Mouse (Mus musculus) olfactory bulb, adult 2 months (tissue): ENCODE measurements around the gene Sft2d2.

Experiments
- CTCF ChIP-seq: fragments of 200-500 bp; IDR thresholded peaks from 2 replicates; pipeline ENCODE4 v1.5.1; 2012; ENCODE audit warnings: low read depth, mild to moderate bottlenecking, low read length, moderate library complexity; ENCODE audit not compliant: insufficient read depth
- POLR2A ChIP-seq: fragments of 200-500 bp; IDR thresholded peaks from 2 replicates; pipeline ENCODE4 v1.6.1; 2012; ENCODE audit warnings: mild to moderate bottlenecking, low read depth, low read length, moderate library complexity; ENCODE audit not compliant: insufficient read depth

GRCm38 (mm10) chr1:165142343-165142916 lies 51.8 kb downstream of the Sft2d2 start:
- TF ChIP-seq CTCF: no peak
- TF ChIP-seq POLR2A: no peak
